Mouse (Mus musculus) frontal cortex, postnatal 25 days (tissue): ENCODE results near the gene Ncoa1.
A peak's percentile ranks its signal among the peaks of the same experiment; 100 is the strongest.

Source experiments
- DNase-seq, 2 experiments: peaks; one replicate each; pipeline ENCODE4 v3.0.0; 2022; ENCODE audit warnings: low spot score in 2 of 2

Gene Ncoa1

GRCm38 (mm10) chr12:4212908-4213307 lies 264.1 kb downstream of the Ncoa1 start:
- no peak for DNase-seq

GRCm38 (mm10) chr12:4211174-4211573 lies 265.8 kb downstream of the Ncoa1 start:
- DNase-seq, result peak in 1 of 2 experiments; percentile 5

- DNase-seq, result no peak
Observed at GRCm38 (mm10) chr12:4209196-4209595, 267.8 kb downstream of the Ncoa1 start.

- peak; percentile 53 to 61 for DNase-seq
Observed at GRCm38 (mm10) chr12:4208405-4209133, 268.4 kb downstream of the Ncoa1 start.

GRCm38 (mm10) chr12:4206106-4206505 lies 270.9 kb downstream of the Ncoa1 start:
- peak in 1 of 2 experiments; percentile 3 for DNase-seq

- peak in 1 of 2 experiments; percentile 2 for DNase-seq
Observed at GRCm38 (mm10) chr12:4202206-4202605, 274.8 kb downstream of the Ncoa1 start.

- DNase-seq, result peak in 1 of 2 experiments; percentile 11
Observed at GRCm38 (mm10) chr12:4201454-4202200, 275.4 kb downstream of the Ncoa1 start.

- DNase-seq, result no peak
Observed at GRCm38 (mm10) chr12:4199271-4199670, 277.7 kb downstream of the Ncoa1 start.

- DNase-seq, result no peak
Observed at GRCm38 (mm10) chr12:4198702-4199101, 278.3 kb downstream of the Ncoa1 start.
